Mouse (Mus musculus): Measurements from ENCODE around the gene Grhl1. TPM values are rescaled to one million over a fixed set of nuclear protein-coding genes. Genes with fewer than 3 reads are reported as not detected.
A peak's percentile ranks its signal among the peaks of the same experiment; 100 is the strongest.
"Not testable (repeated sequence)": the region's sequence is repeated elsewhere in the genome, so short reads cannot be mapped to it uniquely, and the experiment has no call there.

The Grhl1 gene
- polyA plus RNA-seq, 1 experiment from 2014 or later, result 1.3 TPM

GRCm38 (mm10) chr12:24627215-24627614 lies 55.1 kb downstream of the Grhl1 start:
- H3K36me3 ChIP-seq, result no peaks in the 10 kb centered on the region
- no peaks in the 10 kb centered on the region for H3K27me3 ChIP-seq
- H3K4me1 ChIP-seq (replicated peaks), result peaks cover 13% of the 10 kb centered on the region
- no peak overlapping the region for H3K4me3 ChIP-seq
- H3K9ac ChIP-seq, result no peak overlapping the region
- no peak overlapping the region for H3K4me2 ChIP-seq
- H3K27ac ChIP-seq (replicated peaks), result no peak overlapping the region
- WGBS, result 80% methylated on average over 3 of the region's 3 CpGs
- no peak for ATAC-seq (ENCODE audit: low FRiP score, low read depth)
- no peaks in the 10 kb centered on the region for H3K9me3 ChIP-seq

GRCm38 (mm10) chr12:24630220-24630619 lies 58.1 kb downstream of the Grhl1 start:
- no peaks in the 10 kb centered on the region for H3K4me1 ChIP-seq (replicated peaks)
- H3K9me3 ChIP-seq, result no peaks in the 10 kb centered on the region
- H3K9ac ChIP-seq, result no peak overlapping the region
- no peaks in the 10 kb centered on the region for H3K27me3 ChIP-seq
- no peak overlapping the region for H3K4me3 ChIP-seq
- no peaks in the 10 kb centered on the region for H3K36me3 ChIP-seq
- no peak overlapping the region for H3K27ac ChIP-seq (replicated peaks)
- no peak overlapping the region for H3K4me2 ChIP-seq
- ATAC-seq (ENCODE audit: low FRiP score, low read depth), result no peak
- WGBS, result 72% methylated on average over 1 of the region's 1 CpGs

GRCm38 (mm10) chr12:24632404-24632803 lies 60.3 kb downstream of the Grhl1 start:
- Histone ChIP-seq H3K36me3 (no peaks in the 10 kb centered on the region), H3K9ac (no peak overlapping the region), H3K4me3 (no peak overlapping the region), H3K27me3 (no peaks in the 10 kb centered on the region), H3K9me3 (no peaks in the 10 kb centered on the region), H3K4me2 (no peak overlapping the region), H3K4me1 (replicated peaks) (no peaks in the 10 kb centered on the region), H3K27ac (replicated peaks) (no peak overlapping the region)
- no peak for ATAC-seq (ENCODE audit: low FRiP score, low read depth)
- 61% methylated on average over 4 of the region's 4 CpGs for WGBS

- no peaks in the 10 kb centered on the region for H3K9me3 ChIP-seq
- H3K36me3 ChIP-seq, result no peaks in the 10 kb centered on the region
- no peak for ATAC-seq (ENCODE audit: low FRiP score, low read depth)
- H3K4me3 ChIP-seq, result no peak overlapping the region
- no peak overlapping the region for H3K4me2 ChIP-seq
- WGBS, result 59% methylated on average over 1 of the region's 1 CpGs
- no peak overlapping the region for H3K9ac ChIP-seq
- H3K27ac ChIP-seq (replicated peaks), result no peak overlapping the region
- H3K4me1 ChIP-seq (replicated peaks), result no peaks in the 10 kb centered on the region
- H3K27me3 ChIP-seq, result no peaks in the 10 kb centered on the region
Observed at GRCm38 (mm10) chr12:24633753-24634191, 61.7 kb downstream of the Grhl1 start.

DNA sequence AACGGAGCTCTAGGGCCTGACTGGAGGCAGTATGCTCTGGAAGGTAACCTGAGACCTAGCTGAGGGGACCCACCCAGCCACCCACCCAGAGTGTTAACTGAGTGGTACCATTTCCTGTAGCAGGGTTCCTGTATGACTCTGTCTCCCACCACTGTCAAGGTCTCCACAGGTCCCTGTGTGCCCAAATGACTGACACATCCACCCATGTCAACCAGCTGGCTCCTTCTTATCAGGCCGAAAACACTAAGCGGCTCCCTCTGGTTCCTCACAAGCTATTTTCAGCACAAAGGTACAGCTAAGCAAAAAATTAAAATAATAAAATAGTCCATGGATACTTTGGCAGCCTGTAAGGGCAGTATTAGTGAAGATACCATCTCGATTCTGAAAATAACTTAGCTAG lies 62.1 kb downstream of the Grhl1 start:
- Histone ChIP-seq H3K36me3 (no peaks in the 10 kb centered on the region), H3K4me3 (no peak overlapping the region), H3K27ac (replicated peaks) (no peak overlapping the region), H3K27me3 (no peaks in the 10 kb centered on the region), H3K9me3 (no peaks in the 10 kb centered on the region), H3K9ac (no peak overlapping the region), H3K4me2 (no peak overlapping the region), H3K4me1 (replicated peaks) (no peaks in the 10 kb centered on the region)
- WGBS, result 81% methylated on average over 4 of the region's 4 CpGs
- ATAC-seq (ENCODE audit: low FRiP score, low read depth), result no peak

- H3K4me3 ChIP-seq, result no peak overlapping the region
- H3K4me1 ChIP-seq (replicated peaks), result no peaks in the 10 kb centered on the region
- no peak for ATAC-seq (ENCODE audit: low FRiP score, low read depth)
- H3K27ac ChIP-seq (replicated peaks), result no peak overlapping the region
- H3K36me3 ChIP-seq, result no peaks in the 10 kb centered on the region
- H3K9ac ChIP-seq, result no peak overlapping the region
- 94% methylated on average over 3 of the region's 3 CpGs for WGBS
- no peak overlapping the region for H3K4me2 ChIP-seq
- H3K27me3 ChIP-seq, result no peaks in the 10 kb centered on the region
- no peaks in the 10 kb centered on the region for H3K9me3 ChIP-seq
Observed at GRCm38 (mm10) chr12:24634648-24635047, 62.6 kb downstream of the Grhl1 start.

GRCm38 (mm10) chr12:24638787-24639186 lies 66.7 kb downstream of the Grhl1 start:
- not testable (repeated sequence) for H3K27me3 ChIP-seq; H3K4me3 ChIP-seq; H3K36me3 ChIP-seq; H3K27ac ChIP-seq (replicated peaks); H3K9ac ChIP-seq; H3K9me3 ChIP-seq; H3K4me2 ChIP-seq; ATAC-seq (ENCODE audit: low FRiP score, low read depth)
- WGBS, result 97% methylated on average over 10 of the region's 10 CpGs
- H3K4me1 ChIP-seq (replicated peaks), result peaks cover 12% of the 10 kb centered on the region

- H3K4me1 ChIP-seq (replicated peaks), result peaks cover 12% of the 10 kb centered on the region
- peak; percentile 92 for ATAC-seq (ENCODE audit: low FRiP score, low read depth)
- H3K4me3 ChIP-seq, result no peak overlapping the region
- H3K9ac ChIP-seq, result no peak overlapping the region
- H3K9me3 ChIP-seq, result no peaks in the 10 kb centered on the region
- H3K27me3 ChIP-seq, result no peaks in the 10 kb centered on the region
- H3K4me2 ChIP-seq, result no peak overlapping the region
- H3K36me3 ChIP-seq, result no peaks in the 10 kb centered on the region
- peak overlapping the region; percentile 52 for H3K27ac ChIP-seq (replicated peaks)
- WGBS, result 55% methylated on average over 4 of the region's 4 CpGs
Observed at GRCm38 (mm10) chr12:24642370-24642802, 70.3 kb downstream of the Grhl1 start.

GRCm38 (mm10) chr12:24644125-24644571 lies 72.1 kb downstream of the Grhl1 start:
- Histone ChIP-seq H3K9me3 (no peaks in the 10 kb centered on the region), H3K36me3 (no peaks in the 10 kb centered on the region), H3K27ac (replicated peaks) (no peak overlapping the region), H3K4me2 (no peak overlapping the region), H3K27me3 (no peaks in the 10 kb centered on the region), H3K4me3 (no peak overlapping the region), H3K4me1 (replicated peaks) (peaks cover 12% of the 10 kb centered on the region), H3K9ac (no peak overlapping the region)
- 56% methylated on average over 1 of the region's 1 CpGs for WGBS
- ATAC-seq (ENCODE audit: low FRiP score, low read depth), result no peak

GRCm38 (mm10) chr12:24645901-24646300 lies 73.8 kb downstream of the Grhl1 start:
- H3K4me3 ChIP-seq, result no peak overlapping the region
- 85% methylated on average over 6 of the region's 6 CpGs for WGBS
- H3K27me3 ChIP-seq, result no peaks in the 10 kb centered on the region
- no peak overlapping the region for H3K4me2 ChIP-seq
- peaks cover 22% of the 10 kb centered on the region for H3K4me1 ChIP-seq (replicated peaks)
- no peak for ATAC-seq (ENCODE audit: low FRiP score, low read depth)
- no peaks in the 10 kb centered on the region for H3K9me3 ChIP-seq
- no peak overlapping the region for H3K9ac ChIP-seq
- H3K36me3 ChIP-seq, result no peaks in the 10 kb centered on the region
- no peak overlapping the region for H3K27ac ChIP-seq (replicated peaks)

DNA sequence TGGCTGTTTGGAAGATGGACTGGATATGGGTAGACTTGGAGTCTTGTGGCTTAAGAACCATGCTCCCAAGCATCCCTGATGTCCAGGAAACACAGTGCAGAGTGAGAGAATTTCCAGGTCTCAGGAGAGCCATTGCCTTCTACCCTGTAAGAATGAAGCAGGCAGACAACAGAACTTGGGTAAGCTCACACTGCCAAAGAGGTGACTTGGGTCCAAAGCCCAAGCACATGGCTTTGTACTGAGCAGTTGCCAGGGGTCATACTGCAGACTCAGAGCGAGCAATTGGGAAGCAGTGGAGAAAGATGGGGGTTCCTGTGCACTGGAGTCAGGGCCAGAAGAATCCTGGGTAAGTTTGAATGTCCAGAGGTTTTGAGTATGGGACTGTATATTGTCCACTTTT lies 76.0 kb downstream of the Grhl1 start:
- WGBS, result 81% methylated on average over 1 of the region's 1 CpGs
- H3K36me3 ChIP-seq, result no peaks in the 10 kb centered on the region
- H3K9ac ChIP-seq, result no peak overlapping the region
- H3K27ac ChIP-seq (replicated peaks), result no peak overlapping the region
- no peak overlapping the region for H3K4me2 ChIP-seq
- peaks cover 24% of the 10 kb centered on the region for H3K4me1 ChIP-seq (replicated peaks)
- no peaks in the 10 kb centered on the region for H3K27me3 ChIP-seq
- H3K4me3 ChIP-seq, result no peak overlapping the region
- no peak for ATAC-seq (ENCODE audit: low FRiP score, low read depth)
- H3K9me3 ChIP-seq, result no peaks in the 10 kb centered on the region

DNA sequence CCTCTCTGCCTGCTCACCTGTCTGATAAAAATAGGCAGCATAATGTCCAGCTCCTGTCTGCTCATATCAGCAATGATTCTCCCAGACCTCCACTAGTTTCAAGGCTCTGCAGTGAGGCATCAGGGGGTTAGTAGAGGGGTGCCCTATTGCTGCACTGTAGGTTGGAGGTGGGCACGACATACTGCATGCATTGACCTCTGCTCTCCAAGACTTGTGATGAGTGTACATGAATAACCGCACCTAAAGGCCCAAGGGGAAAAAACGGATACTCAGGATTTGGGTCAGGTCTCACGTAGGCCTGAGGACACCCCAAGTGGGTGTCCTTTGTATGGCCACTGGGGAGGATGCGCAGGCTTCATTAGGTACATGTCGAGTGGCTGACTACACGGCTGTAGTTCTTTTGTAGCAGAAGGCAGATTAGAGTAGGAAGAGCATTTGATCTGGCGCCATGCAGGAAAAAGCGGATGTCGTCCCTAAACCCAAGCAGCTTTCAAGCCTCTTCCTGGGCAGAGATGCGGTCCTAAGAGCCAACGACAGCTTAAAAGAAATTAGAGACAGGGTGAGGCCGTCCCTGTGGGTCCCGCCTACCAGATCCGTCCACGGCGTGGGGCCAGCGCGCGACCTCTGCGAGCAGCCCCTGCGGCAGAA lies 78.5 kb downstream of the Grhl1 start:
- peak; percentile 24 for ATAC-seq (ENCODE audit: low FRiP score, low read depth)
- H3K4me1 ChIP-seq (replicated peaks), result peaks cover 28% of the 10 kb centered on the region
- H3K36me3 ChIP-seq, result peaks cover 6% of the 10 kb centered on the region; the same call in 1 of the 2 replicates
- peak overlapping the region; percentile 83 for H3K4me3 ChIP-seq
- no peaks in the 10 kb centered on the region for H3K9me3 ChIP-seq
- peak overlapping the region; percentile 94 for H3K27ac ChIP-seq (replicated peaks)
- H3K4me2 ChIP-seq, result peak overlapping the region; percentile 72
- WGBS, result 4% methylated on average over 22 of the region's 22 CpGs
- no peaks in the 10 kb centered on the region for H3K27me3 ChIP-seq
- peak overlapping the region; percentile 91 for H3K9ac ChIP-seq

Data from hindbrain, embryonic 15.5 days (tissue).